Mouse (Mus musculus): ENCODE data around the gene Cc2d1a.
A peak's percentile ranks its signal among the peaks of the same experiment; 100 is the strongest.

The Cc2d1a gene

DNA sequence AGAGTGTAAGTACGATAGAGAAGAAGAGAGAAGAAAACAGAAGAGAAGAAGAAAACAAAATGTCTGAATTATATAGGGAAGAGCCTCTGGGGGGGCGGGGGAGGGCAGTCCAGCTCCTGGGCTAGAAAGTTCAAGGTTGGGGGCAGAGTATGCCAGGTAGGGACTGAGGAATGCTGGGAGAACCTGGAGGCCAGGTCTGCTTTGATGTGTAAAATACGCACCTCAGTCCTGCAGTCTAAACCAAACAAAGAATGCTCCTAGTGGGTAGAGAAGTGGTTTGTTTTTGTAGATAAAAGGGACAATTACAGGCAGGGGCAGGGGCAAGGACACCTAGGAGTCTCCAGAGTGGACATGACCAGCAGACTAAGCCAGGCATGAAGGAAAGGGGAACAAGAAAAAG lies 29.7 kb upstream of the Cc2d1a start:
- DNase-seq (ENCODE audit: low read depth, low spot score): no peak

GRCm38 (mm10) chr8:84176560-84176959 lies 28.8 kb upstream of the Cc2d1a start:
- DNase-seq (ENCODE audit: low read depth, low spot score): no peak

DNA sequence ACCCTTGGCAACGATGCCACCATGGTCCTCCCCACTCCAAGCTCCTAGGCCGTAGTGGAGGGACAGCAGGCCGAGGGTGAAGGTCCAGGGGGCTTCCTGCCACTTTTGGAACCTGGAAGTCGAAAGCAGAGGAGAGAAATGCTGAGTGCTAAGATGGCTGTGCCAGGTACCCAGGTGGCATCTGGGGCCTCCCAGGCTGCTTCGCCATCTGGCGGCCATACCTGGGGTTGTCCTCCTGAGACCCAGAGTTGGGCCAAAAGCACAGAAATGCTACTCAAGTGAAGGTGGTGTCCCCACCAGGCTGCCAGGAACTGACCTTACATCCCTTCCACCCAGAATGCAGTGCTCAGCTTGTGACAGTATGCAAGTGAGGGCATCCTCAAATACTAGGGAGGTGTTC lies 26.1 kb upstream of the Cc2d1a start:
- DNase-seq (ENCODE audit: low read depth, low spot score): no peak

DNA sequence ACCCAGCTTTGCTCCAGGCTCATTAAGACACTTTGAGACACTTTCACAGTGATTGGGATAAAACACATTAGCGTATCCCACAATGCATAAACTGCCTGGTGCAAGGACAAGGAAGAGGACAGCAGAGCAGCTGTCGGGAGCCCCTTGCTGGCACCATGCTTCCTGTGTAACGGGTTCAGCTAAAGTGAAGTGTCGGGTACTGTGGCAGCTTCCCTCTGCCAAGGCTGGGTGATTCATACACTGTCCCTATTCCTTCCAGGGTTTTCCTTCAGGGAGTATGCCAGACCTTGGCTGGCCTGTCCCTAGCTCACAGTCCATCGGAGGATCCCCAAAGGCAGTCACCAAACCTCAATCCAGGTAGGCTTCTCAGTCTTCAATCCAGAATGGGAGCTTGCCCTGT lies 22.4 kb upstream of the Cc2d1a start:
- DNase-seq (ENCODE audit: low read depth, low spot score): no peak

DNA sequence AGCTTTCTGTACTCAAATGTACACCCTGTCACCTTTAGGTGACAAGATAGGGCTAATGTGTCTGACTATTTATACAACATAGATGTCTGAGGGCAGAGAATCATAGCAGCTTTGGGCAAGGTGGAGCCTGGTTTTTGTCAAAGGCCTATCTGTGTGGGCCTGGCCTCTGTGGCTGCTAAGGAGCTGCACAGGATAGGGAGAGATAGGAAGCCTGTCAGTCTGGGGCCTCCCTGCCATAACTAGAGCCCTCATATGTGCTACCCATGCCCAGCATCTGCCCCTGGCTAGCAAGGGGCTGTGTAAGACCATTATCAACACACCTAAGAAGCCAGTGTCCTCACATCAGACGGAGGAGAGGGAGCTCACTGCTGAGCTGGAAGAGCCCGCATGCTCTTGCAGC lies 20.0 kb upstream of the Cc2d1a start:
- no peak for DNase-seq (ENCODE audit: low read depth, low spot score)

DNA sequence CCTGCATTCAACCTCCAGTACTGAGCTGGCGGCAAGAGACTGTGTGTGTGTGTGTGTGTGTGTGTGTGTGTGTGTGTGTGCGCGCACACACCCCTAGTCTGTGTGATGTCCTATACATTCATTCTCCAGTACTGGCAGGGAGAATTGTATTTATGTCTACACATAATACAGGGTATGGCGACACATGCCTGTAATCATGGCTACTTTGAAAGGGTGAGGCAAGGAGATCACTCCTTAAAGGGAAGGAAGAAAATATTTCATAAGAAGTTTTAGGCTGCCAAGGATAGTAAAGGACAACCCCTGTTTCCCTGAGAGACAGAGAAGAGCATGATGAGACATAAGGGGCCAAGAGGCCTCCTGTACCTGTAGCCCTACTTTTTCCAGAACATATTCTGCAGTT lies 9.9 kb upstream of the Cc2d1a start:
- DNase-seq (ENCODE audit: low read depth, low spot score): no peak

DNA sequence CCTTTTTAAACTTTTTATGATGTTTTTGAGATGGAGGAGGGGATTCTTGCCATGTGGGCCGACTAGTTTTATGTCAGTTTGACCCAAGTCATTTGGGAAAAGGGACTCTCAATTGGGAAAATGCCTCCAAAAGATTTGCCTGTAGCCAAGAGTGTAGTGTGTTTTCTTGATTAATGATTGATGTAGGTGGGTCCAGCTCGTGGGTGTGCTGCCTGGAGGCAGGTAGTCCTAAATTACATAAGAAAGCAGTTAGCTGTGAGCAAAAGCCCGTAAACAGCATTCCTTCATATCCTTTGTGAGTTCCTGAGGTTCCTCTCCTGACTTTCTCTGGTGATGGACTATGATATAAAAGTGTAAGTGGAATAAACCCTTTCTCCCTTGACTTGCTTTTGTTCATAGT lies 1.4 kb upstream of the Cc2d1a start:
- DNase-seq (ENCODE audit: low read depth, low spot score): no peak

DNA sequence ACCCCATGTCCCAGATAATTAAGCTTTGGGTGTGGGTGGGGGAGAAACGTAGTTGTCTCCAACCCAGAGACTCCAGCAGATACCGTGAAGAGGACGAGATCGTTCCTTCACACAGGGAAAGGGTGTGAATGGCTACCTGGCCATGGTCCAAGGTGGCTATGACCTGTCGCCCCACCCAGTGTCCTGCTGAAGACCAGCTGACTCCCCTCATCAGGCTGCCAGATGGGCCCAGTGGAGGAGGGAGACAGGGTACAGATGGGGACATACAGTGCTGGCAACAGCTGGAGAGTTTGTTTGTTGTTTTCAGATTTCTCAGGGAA lies 755 bp upstream of the Cc2d1a start:
- DNase-seq (ENCODE audit: low read depth, low spot score): no peak

DNA sequence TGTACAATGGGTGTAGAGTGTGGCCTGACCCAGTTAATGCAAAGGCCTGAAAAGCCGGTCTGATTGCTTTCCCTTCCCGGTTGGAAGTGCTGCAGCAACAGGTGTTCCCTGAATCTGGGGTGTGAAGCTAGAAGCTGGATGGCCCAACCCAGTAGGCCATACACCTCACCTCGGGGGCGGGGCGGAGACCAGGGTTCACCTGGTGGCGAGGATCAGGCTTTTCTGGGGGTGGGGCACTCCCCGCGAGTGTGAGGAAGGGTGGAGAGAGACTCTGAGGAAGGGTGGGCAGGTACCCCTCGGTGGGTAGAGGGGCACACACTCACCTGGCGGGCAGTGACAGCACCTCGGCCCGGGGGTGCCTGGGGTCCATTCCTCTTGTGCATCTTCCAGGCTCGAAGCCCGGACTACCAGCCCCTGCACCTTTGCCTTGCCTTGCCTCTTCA lies 391 bp downstream of the Cc2d1a start:
- no peak for DNase-seq (ENCODE audit: low read depth, low spot score)

DNA sequence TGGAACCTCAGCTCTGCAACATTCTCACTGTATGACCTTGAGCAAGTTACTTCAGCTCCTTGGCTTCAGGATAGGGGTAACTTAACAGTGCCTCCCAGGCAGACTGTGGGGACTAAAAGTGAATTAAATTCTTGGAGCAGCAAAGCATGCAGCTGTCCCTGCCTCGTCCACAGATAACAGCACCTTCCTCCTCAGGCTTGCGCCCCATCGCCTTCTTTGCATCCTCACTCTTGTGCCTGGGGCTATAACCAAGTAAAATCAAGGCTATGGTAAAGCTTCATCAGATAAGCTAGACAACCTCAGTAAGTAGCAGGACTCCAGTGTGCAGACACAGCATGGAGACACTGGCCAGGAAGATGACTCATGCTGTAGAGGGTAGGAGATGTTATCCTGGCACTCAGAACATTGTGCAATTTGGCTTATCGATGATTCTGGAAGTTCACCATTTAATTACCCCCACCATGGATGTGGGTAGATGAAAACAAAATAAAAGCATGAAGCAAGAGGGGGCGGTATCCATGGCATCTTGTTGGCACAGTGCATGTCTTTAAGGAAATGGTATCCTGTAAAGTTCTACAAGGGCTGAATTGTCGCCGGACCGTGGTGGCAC lies 3.0 kb downstream of the Cc2d1a start:
- DNase-seq (ENCODE audit: low read depth, low spot score): no peak

DNA sequence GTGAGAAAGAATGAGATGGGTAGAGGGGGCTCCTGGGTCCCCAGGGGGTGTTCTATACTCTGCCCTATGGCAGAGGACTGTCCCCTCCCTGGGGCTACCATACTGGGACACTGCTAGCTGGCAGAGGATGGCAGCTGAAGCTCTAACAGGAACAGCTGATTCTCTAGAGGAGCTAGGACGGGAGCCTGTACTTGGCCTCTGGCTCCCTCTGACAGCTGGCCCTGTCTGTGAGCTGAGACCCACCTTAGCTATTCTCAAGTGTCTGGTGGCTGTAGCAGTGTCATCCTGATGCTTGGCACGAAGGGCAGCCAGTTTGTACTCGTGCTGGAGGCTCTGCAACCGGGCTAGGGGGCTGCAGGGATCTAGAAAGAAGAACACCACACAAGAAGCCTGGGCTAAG lies 6.9 kb downstream of the Cc2d1a start:
- DNase-seq (ENCODE audit: low read depth, low spot score): no peak

DNA sequence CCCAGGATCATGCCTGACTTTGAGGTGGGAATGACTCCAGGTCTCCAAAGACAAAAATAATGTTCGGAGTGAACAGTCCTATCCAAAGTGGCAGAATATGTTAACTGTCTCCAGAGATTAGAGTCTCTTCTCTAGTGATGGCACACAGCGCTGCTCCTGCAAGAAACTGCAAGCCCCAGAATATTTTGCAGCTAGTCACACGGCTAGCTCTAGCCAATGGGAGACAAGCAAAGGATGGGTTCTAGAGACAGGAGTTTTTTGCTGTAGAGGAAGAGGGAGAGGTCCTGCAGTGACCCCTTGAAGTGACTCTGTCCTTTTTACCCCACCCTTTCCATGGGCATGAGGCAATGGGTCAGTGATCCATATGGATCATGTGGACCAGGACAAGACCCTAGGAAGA lies 9.9 kb downstream of the Cc2d1a start:
- peak; percentile 42 for DNase-seq (ENCODE audit: low read depth, low spot score)

DNA sequence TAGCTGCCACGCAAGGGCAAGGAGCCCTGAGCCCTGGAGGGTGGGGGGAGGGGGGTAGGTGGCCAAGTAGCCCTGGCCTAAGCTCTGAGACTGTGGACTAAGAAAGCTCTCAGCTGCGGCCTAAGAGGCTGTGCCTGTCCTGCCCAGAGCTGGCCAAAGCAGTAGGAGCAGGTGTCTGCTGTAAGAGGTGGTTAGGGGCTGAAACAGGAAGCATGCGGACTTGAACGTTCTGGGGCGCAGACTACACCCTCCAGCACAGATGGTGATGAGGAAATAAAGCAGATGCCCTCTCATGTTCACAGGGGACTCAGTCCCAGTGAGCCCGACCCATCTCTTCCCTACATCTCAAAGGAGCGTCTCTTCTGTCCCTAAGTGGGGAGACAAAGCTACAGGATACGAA lies 15.5 kb downstream of the Cc2d1a start:
- peak; percentile 24 for DNase-seq (ENCODE audit: low read depth, low spot score)

DNA sequence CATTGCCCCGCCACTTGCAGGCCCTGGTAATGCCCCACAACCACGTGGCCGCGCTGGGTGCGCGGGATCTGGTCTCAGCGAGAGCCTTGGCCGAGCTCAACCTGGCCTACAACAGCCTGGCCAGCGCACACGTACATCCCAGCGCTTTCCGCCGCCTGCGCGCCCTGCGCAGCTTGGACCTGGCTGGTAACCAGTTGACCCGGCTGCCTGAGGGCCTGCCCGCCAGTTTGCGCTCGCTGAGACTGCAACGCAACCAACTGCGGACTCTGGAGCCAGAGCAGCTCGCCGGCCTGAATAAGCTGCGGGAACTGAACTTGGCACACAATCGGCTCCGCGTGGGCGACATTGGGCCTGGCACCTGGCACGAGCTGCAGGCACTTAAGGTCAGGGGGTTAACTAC lies 16.9 kb downstream of the Cc2d1a start:
- DNase-seq (ENCODE audit: low read depth, low spot score): no peak

DNA sequence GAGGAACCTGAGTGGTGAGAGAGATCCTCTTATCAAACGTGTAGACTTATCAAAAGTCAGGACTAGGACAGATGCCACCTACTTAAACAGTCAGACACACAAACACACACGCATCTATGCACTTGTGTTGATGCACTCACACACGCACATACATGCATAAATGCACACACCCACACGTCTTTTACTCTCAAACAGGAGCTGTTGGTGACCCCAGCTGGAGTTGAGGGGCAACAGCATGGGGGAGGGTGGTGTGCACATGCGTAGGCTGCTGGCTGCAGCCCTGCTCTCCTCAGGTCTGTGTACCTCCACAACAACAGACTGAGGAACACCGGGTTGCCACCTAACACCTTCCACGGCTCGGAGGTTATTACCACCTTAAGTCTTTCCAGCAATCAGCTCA lies 19.5 kb downstream of the Cc2d1a start:
- DNase-seq (ENCODE audit: low read depth, low spot score): no peak

DNA sequence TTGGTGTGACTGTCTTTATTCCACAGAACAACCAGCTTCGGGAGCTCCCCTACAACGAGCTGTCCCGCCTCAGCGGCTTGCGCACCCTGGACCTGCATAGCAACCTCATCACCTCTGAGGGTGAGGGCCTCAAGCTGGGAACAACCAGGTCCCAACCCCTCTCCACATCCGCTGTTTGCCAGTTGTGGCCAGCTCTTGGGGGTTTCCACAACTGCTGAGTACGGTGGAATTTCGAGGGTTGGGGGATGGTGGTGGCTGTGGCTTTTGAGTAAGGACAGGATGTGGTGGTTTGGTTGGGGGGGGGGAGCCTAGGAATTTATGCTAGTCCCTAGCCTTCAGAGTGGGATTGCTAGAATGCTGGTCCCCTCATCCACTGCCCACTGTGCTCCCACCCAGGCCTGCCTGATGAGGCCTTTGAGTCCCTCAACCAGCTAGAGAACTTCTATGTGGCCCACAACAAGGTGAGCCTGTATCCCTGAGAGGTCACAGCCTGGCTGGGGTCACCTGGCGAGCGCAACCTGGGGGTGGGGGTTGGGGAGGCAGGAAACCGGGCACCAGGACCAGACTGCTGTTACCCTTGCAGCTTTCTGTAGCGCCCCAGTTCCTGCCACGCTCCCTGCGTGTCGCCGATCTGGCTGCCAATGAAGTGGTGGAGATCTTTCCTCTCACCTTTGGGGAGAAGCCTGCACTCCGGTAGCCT lies 20.4 kb downstream of the Cc2d1a start:
- no peak for DNase-seq (ENCODE audit: low read depth, low spot score)

DNA sequence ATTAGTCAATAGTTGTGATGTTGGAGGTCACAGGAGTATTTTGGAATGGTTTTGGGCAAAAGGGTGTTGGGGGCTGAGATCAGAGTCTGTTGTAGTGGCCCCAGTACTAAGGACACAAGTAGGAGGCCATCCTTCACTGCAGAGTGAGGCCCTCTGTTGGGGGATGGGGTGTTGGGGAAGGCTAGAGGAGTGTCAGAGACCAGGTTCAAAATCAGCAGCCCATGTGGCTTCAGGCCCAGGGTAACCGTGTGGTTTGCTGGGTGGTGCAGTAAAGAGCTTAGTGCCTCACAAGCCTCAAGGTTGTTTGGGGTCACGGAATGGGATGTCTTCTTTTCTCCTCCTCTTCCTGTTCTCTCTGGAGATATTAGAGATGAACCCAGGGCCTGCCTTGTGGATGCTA lies 21.0 kb downstream of the Cc2d1a start:
- DNase-seq (ENCODE audit: low read depth, low spot score): no peak

GRCm38 (mm10) chr8:84125656-84126055 lies 22.1 kb downstream of the Cc2d1a start, which contains the start of gene Podnl1:
Gene Podnl1, plus strand, starts transcription at chr8:84125989.
- no peak for DNase-seq (ENCODE audit: low read depth, low spot score)

DNA sequence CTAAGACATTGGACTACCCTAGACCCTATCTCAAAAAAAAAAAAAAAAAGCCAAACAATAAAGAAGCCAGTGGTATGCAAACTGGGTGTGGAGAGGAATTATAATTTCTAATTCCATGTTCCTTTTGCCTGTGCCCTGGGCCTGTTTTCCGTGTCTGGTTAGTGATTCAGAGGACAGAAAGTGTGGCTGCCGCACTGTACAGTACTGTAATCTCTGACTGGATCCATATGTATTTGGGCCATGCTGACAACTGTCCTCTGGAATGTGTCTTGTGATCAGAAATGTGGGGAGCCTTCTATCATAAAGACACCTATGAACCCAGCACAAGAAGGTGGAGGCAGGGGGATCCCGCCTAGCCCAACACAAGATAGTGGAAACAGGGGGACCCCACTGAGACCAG lies 25.6 kb downstream of the Cc2d1a start:
- DNase-seq (ENCODE audit: low read depth, low spot score): no peak

- no peak for DNase-seq (ENCODE audit: low read depth, low spot score)
Measured at GRCm38 (mm10) chr8:84115646-84116045, 32.1 kb downstream of the Cc2d1a start.

DNA sequence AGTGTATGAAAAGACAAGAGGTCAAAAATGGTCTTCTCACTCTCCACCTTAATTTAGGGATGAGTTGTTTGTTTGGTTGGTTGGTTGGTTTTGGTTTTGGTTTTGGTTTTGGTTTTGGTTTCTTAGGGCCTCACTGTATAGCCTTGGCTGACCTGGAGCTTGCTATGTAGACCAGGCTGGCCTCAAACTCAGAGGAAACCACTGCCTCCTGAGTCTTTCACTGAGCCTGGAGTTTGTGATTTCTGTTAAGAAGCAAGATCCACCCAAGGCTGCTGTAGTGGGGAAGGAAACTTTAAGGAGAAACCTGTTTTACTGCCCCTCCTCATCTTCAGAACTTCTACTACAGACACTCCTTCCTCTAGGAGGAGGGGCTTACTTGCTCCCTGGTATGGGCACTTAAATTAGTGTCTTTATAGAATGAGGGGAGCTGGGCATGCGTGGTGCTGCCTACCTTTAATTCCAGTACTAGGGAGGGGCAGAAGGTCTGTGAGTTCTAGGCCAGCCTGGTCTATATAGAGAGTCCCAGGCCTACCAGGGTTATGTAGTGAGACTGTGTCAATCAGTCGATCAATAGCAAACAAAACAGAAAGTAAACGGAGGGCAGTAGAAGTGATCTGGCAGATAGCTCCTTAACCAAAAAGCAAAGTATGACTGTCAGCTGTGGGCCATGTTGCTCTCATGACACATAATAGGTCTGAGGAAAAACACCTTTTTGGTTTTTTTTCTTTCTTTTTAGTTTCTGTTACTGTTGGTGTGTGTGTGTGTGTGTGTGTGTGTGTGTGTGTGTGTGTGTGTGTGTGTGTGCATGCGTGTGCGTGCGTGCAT lies 41.3 kb downstream of the Cc2d1a start:
- no peak for DNase-seq (ENCODE audit: low read depth, low spot score)

DNA sequence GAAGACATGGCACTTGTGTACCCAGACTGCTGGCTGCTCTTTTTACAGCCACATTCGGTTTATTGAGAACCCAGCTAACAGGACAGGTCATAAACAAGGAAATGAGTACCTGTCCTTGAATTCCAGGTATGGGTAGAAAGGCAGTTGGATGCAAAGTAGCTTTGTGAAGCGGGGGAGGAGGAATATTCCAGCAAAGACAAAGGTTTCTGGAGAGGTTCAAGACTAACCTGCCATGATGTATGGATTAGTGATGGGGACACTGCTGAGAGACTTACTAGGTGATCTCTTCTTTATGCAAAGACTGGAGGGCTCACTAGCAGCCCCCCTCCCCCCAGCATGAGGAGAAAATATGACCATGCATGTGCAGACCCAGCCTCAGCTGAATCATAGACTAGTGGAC lies 42.1 kb downstream of the Cc2d1a start:
- DNase-seq (ENCODE audit: low read depth, low spot score): peak; percentile 11
